Mouse (Mus musculus): ENCODE results near the gene Gk2. TPM values are rescaled to one million over a fixed set of nuclear protein-coding genes. Genes with fewer than 3 reads are reported as not detected.

Gene Gk2
- not detected for total RNA-seq (2021)

GRCm38 (mm10) chr5:97456816-97457215, at the start of gene Gk2:
Gene Gk2 (minus strand): TSS chr5:97457021.
- intact Hi-C loops (cut with DNase I): no loop called here
- DNase-seq (ENCODE audit: low spot score): no peak

DNA sequence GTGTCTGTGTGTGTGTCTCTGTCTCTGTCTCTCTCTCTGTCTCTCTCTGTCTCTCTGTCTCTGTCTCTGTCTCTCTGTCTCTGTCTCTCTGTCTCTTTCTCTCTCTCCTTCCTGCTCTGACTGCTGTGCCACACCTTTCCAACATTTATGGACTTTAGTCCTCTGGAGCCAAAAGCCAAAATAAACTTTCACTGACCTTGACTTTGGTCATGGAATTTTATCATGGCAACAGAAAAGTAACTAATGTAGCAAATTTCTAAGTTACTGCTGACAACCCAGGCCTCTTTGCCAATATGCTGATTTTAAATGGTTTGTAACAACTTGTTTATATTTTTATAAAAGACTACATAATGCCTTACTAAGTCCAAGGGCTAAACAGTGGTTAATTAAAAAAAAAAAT, 41.2 kb upstream of the Gk2 start:
- DNase-seq (ENCODE audit: low spot score): no peak
- intact Hi-C loops (cut with DNase I): no loop called here

- intact Hi-C loops (cut with DNase I): no loop called here
- no peak for DNase-seq (ENCODE audit: low spot score)
These were observed 38.8 kb upstream of the Gk2 start for GRCm38 (mm10) chr5:97495488-97496092.

DNA sequence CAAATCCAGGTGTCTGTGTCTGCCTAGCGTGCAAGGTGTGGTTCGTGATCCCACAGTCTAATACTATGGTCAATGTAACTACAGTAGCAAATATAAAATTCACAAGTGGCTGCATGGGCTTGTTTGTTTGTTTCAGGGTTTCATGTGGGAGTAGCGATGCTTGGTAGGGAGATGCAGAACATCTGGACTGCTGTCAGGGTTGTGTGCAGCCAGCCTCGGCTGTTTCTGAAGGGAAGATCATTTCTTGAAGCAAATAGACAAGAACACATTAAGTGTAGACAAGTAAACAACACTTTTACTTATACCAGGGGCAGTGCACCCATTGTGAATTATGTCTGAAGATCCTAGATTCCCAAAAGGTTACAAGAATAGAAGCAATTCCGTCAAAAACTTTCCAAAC, 36.6 kb upstream of the Gk2 start:
- no peak for DNase-seq (ENCODE audit: low spot score)
- intact Hi-C loops (cut with DNase I): no loop called here

DNA sequence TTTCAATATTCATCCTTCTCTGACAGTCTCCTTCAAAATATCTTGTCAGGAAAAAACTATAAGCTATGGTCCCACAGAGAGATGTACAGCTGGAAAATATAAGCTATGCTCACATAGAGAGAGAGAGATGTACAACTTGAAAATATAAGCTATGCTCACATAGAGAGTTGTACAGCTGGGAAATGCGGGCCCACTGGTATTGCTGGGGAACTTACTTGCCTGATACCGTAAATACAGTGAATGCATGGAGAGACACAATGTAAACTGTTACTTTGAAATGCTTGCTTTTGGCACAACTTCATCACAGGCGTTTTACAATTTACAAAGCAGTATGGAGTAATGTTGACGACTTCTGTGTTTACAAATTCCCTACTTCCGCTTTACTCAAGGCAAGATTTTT, 29.3 kb upstream of the Gk2 start:
- no peak for DNase-seq (ENCODE audit: low spot score)
- intact Hi-C loops (cut with DNase I): no loop called here

DNA sequence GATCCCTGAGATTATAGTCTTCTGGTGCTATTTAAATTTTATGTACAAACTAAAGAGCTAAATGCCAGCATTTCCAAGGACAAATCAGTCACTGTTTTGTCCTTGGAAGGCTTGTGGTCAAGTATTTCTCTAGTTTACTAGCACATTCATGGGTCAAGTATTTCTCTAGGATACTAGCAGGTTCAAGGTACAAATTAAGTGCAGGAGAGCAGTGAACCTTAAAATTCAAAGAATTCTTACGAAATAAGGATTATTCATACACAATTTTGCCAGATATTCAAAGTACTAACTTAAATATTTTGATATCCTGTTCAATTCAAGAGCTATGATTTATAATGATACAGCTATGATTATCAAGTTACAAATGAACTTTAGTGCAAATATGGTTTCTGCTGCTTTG, 23.2 kb upstream of the Gk2 start:
- intact Hi-C loops (cut with DNase I): no loop called here
- DNase-seq (ENCODE audit: low spot score): no peak

GRCm38 (mm10) chr5:97467246-97467645, 10.4 kb upstream of the Gk2 start:
- intact Hi-C loops (cut with DNase I): no loop called here
- DNase-seq (ENCODE audit: low spot score): no peak

GRCm38 (mm10) chr5:97466430-97467158, 9.8 kb upstream of the Gk2 start:
- no peak for DNase-seq (ENCODE audit: low spot score)
- intact Hi-C loops (cut with DNase I): no loop called here

DNA sequence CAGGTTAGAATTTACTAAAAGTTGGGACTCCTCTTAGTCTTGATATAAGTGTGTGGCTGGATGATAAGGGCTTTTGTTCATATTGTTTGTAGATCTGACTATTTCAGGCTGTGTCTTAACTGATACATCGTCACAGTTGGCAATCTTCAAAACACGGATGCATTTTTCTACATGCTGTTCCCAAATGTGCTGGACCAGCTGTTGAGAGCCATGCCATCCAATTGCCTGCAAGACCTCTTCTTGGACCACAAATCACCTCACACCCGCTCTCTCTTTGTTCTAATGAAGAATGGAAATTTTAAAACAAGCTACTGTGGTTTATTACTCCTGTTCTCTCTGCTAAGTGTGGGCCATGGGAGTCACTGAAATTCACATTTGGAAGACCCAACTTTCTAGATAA, 9.1 kb upstream of the Gk2 start:
- intact Hi-C loops (cut with DNase I): no loop called here

GRCm38 (mm10) chr5:97462856-97463255, 6.0 kb upstream of the Gk2 start:
- DNase-seq (ENCODE audit: low spot score): no peak
- intact Hi-C loops (cut with DNase I): no loop called here

More for the DNA sequence above, 9.1 kb upstream of the Gk2 start:
- no peak for DNase-seq (ENCODE audit: low spot score)

DNA sequence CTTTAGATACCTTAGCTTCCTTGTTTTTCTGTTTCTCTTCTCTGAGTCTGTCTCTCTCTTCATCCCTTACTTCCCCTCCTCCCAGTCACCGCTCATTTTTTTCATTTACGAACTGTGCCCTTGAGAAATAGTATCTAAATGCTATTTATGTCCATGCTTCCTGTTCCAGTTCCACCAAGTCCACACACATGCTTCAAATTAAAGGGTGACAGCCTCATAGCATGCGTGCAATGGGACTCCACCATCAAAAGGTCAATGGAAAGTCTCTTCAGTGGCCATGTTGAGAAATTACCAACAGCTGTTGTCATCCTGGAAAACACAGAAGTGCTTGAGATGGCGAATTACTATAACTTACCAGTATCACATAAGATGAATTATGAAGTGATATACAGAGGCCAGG, 5.4 kb downstream of the Gk2 start:
- no peak for DNase-seq (ENCODE audit: low spot score)
- intact Hi-C loops (cut with DNase I): no loop called here

DNA sequence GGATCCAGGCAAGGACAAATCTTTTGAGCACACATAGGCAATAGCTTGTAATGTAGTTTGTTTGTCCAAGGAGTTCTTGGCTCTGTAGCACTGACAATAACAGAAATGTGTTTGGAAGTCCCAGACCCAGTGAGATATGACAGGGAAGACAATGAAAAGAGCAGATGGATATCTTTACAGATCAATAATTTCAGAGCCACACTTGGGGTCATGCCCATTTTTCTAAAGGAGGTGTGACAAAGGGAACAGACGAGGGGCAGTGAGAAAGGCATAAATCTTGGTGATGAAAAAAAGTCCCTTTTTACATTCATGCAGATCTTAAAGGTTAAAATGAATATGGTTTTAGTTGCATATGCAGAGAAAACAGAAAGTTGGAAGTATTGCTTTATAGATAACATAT, 12.6 kb downstream of the Gk2 start:
- intact Hi-C loops (cut with DNase I): no loop called here
- no peak for DNase-seq (ENCODE audit: low spot score)

DNA sequence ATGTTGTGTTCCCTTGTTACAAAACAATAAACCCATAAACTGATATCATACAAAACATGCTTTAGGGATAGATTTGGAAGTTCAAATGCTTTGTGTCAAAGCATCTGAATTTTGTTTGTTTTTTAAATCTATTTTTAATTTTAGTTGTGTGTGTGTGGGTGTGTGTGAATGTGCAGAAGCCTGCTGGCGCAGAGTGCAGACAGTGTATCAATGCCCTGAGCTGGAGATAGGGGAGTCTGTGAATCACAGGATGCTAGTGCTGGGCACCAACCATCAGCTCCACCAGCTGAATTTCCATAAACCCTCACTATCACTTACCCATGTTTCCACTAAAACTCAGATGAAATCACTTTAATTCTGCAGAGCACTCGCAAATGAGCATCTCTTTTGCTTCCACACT, 24.3 kb downstream of the Gk2 start:
- intact Hi-C loops (cut with DNase I): no loop called here
- DNase-seq (ENCODE audit: low spot score): no peak

DNA sequence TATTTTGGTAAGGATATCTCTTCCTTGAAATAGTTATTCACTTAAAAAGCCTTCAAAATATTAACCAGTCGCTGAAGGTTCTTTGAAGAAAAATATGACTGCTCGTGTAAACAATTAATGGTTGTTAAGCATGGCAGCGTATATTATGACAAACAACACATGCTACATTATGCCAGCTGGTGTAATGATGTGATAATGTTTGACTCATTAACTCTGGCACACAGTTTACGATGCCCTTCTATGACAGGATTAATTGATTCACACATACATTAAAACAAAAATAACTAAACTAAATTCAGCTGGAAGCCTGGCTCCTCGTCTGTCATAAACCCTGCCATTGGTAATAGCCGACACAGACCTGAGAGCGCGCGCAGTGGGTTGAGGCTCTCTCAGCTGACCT, 26.8 kb downstream of the Gk2 start:
- intact Hi-C loops (cut with DNase I): no loop called here
- DNase-seq (ENCODE audit: low spot score): no peak

DNA sequence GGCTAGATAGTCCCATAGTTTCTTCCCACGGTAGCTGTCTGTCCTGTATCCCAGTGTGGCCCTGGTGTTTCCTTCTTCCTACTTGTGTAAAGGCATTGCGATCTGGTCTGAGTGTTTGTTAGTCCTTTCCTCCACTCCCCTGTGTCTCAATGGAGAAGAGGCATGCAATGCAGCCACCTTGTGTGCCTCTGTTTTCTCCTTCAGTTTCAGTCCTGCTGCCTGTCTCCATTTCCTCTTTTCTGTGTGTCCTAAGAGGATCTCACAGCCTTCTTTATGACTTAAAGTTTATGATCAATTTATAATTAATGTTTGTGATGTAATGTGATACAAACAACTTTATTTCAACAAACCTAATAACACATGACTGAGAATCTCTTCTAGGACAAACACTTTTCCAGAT, 35.2 kb downstream of the Gk2 start:
- intact Hi-C loops (cut with DNase I): no loop called here
- no peak for DNase-seq (ENCODE audit: low spot score)

DNA sequence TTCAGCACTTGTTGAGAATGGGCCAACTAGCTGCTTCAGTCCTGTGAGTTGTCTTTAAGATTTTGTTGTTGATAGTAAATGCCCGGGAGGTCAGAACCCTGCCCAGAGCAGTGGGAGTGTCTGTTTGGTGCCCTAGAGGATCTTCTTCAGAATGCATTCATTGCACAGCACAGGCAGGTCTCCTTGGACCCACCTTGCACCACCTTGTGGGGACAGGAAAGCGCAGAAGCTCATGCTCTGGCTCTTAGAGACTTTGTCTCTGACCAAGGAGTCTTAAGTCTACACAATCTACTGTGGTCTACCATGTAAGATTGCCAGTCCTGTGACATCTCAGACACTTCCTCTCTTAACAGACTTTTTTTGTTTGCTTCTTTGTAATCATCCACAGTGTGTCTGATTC, 39.6 kb downstream of the Gk2 start:
- no peak for DNase-seq (ENCODE audit: low spot score)
- intact Hi-C loops (cut with DNase I): no loop called here

DNA sequence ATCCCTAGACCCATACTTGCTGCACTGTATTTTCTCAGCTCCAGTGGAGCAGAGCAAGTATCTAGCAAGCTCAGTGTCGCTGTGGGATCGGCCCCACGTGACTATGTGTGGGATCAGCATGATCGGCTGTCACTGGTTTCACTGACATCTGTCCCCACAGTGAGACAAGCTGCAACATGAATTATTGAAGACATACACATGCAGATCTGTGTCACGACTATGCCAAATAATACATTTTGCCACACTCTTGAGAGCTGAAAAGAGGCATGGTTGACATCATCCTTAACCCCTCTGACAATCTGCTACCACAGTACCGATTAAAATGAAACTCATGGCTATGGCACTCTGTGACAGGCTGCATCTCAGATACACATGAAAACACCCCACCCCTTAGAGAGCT, 41.0 kb downstream of the Gk2 start:
- DNase-seq (ENCODE audit: low spot score): no peak
- intact Hi-C loops (cut with DNase I): no loop called here

- DNase-seq (ENCODE audit: low spot score): no peak
- intact Hi-C loops (cut with DNase I): no loop called here
These were observed 43.1 kb downstream of the Gk2 start for GRCm38 (mm10) chr5:97413716-97414115.

DNA sequence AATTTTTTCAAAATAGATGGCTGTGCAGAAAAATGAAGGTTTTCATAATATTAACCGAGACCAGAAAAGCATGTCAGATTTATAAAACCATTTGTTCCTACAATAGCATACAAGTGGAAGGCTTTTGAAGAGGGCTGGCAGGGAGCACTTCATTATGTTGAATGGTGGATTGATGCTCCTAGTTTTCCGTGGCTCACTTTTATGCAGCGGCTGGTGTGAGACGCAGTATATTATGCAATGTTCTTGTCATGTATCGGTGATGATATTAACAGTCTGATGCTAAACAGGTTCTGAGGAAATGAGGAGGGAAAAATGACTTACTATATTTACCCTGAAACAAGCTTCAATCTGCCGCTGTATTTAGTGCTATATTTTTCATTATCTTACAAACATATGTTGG, 46.6 kb downstream of the Gk2 start:
- intact Hi-C loops (cut with DNase I): no loop called here

GRCm38 (mm10) chr5:97409234-97409704, 47.6 kb downstream of the Gk2 start:
- intact Hi-C loops (cut with DNase I): no loop called here
- no peak for DNase-seq (ENCODE audit: low spot score)

More for the DNA sequence above, 46.6 kb downstream of the Gk2 start:
- no peak for DNase-seq (ENCODE audit: low spot score)

All from heart, postnatal 25 days (tissue).